18 mouse cellular contexts compared by ENCODE assay signal in genomic region chr1:164551019-164551418, GRCm38 (mm10).
DNase-seq lines count a peak whose midpoint lies in the region; ATAC-seq and TF ChIP-seq lines count a peak whose summit lies in the region.
"Had no signal": no experiment of that assay in that cellular context is flagged by ENCODE, and none has a peak within 500 bp of the region (broad histone marks: within the 10 kb centered on the region; RNA-seq: fewer than 3 reads in every experiment).

No protein-coding gene starts in this region.

- H3K27me3 ChIP-seq in heart, embryonic 10.5 days (ENCODE audit: insufficient read depth, poor library complexity, severe bottlenecking): no peaks in the 10 kb centered on the region
- H3K27me3 ChIP-seq in heart, embryonic 14.5 days (ENCODE audit: control insufficient read depth, insufficient read depth, low read length): no peaks in the 10 kb centered on the region
- no peaks in the 10 kb centered on the region for H3K27me3 ChIP-seq in kidney, adult 2 months (replicated peaks; ENCODE audit: control insufficient read depth, insufficient read depth, low read length)
- H3K27me3 ChIP-seq: CH12.LX; embryonic facial prominence, embryonic 15.5 days; hindbrain, embryonic 15.5 days had no signal

- peak overlapping the region; percentile 82 for H3K27ac ChIP-seq in heart, embryonic 10.5 days
- peak overlapping the region; percentile 65 to 84 for H3K27ac ChIP-seq in heart, embryonic 14.5 days (replicated peaks in 1 of 2; ENCODE audit: control insufficient read depth in 1 of 2, insufficient read depth in 1 of 2, low read depth in 2 of 2, low read length in 2 of 2)
- peak overlapping the region; percentile 57 for H3K27ac ChIP-seq in kidney, adult 2 months (ENCODE audit: insufficient read depth, low read depth, low read length)
- H3K27ac ChIP-seq: embryonic facial prominence, embryonic 15.5 days; forebrain, embryonic 10.5 days; hindbrain, embryonic 15.5 days; kidney, postnatal 0 days had no signal

- peak; percentile 51 for DNase-seq in heart, embryonic 10.5 days (ENCODE audit: low spot score)
- DNase-seq in heart, postnatal 25 days (ENCODE audit: low spot score): no peak
- DNase-seq in heart, adult 18-20 months: no peak
- DNase-seq in kidney, adult 2 months: no peak
- no peak for DNase-seq in kidney, adult 8-10 months
- DNase-seq in ZHBTc4 (ENCODE audit: low read depth, low spot score): peak; percentile 40
- no peak for DNase-seq in embryo, embryonic 11 days
- DNase-seq: cerebellum, adult 9-11 months; gastrocnemius, postnatal 36 days had no signal

- H3K36me3 ChIP-seq in heart, embryonic 10.5 days: no peaks in the 10 kb centered on the region
- H3K36me3 ChIP-seq in heart, embryonic 14.5 days (ENCODE audit: control insufficient read depth, insufficient read depth, low read length): no peaks in the 10 kb centered on the region
- H3K36me3 ChIP-seq in kidney, adult 2 months (ENCODE audit: control insufficient read depth, insufficient read depth, low read length): no peaks in the 10 kb centered on the region
- H3K36me3 ChIP-seq: embryonic facial prominence, embryonic 15.5 days; forebrain, embryonic 10.5 days; hindbrain, embryonic 15.5 days had no signal

- H3K9ac ChIP-seq in heart, embryonic 14.5 days (ENCODE audit: low read length): no peak overlapping the region
- H3K9ac ChIP-seq: embryonic facial prominence, embryonic 15.5 days; hindbrain, embryonic 15.5 days had no signal

- H3K4me1 ChIP-seq in heart, embryonic 10.5 days: peaks cover 28% of the 10 kb centered on the region
- peaks cover 17 to 34% of the 10 kb centered on the region in 2 experiments; a peak in 3 of 4 replicates for H3K4me1 ChIP-seq in heart, embryonic 14.5 days (ENCODE audit: control insufficient read depth in 2 of 2, insufficient read depth in 2 of 2, low read length in 2 of 2)
- no peaks in the 10 kb centered on the region; the same call in 1 of the 2 replicates for H3K4me1 ChIP-seq in kidney, adult 2 months (ENCODE audit: control insufficient read depth, insufficient read depth, low read length)
- H3K4me1 ChIP-seq: embryonic facial prominence, embryonic 15.5 days; forebrain, embryonic 10.5 days; hindbrain, embryonic 15.5 days had no signal

- H3K4me2 ChIP-seq in heart, embryonic 14.5 days (ENCODE audit: low read length): no peak overlapping the region
- H3K4me2 ChIP-seq: embryonic facial prominence, embryonic 15.5 days; hindbrain, embryonic 15.5 days had no signal

- TF ChIP-seq POLR2A in kidney, adult 2 months (IDR thresholded peaks at IDR 0.05; ENCODE audit: low read depth, low read length): no peak

- no peak overlapping the region for H3K4me3 ChIP-seq in heart, embryonic 10.5 days
- H3K4me3 ChIP-seq in heart, embryonic 14.5 days (ENCODE audit: control insufficient read depth in 1 of 2, insufficient read depth in 1 of 2, low read depth in 1 of 2, low read length in 2 of 2): no peak overlapping the region
- no peak overlapping the region for H3K4me3 ChIP-seq in kidney, adult 2 months (ENCODE audit: insufficient read depth, low read depth, low read length)
- H3K4me3 ChIP-seq: embryonic facial prominence, embryonic 15.5 days; erythroblast, embryonic 14.5 days; forebrain, embryonic 10.5 days; hindbrain, embryonic 15.5 days had no signal

- intact Hi-C loops in heart, postnatal 25 days (cut with DNase I): no loop called here

- no peaks in the 10 kb centered on the region for H3K9me3 ChIP-seq in heart, embryonic 10.5 days
- H3K9me3 ChIP-seq in heart, embryonic 14.5 days (ENCODE audit: control insufficient read depth, low read length): no peaks in the 10 kb centered on the region
- H3K9me3 ChIP-seq: embryonic facial prominence, embryonic 15.5 days; forebrain, embryonic 10.5 days; hindbrain, embryonic 15.5 days had no signal

- 71% methylated on average over 2 of the region's 2 CpGs for WGBS in heart, embryonic 10.5 days
- 46% methylated on average over 2 of the region's 2 CpGs for WGBS in heart, embryonic 14.5 days
- WGBS in kidney, adult 2 months: 65% methylated on average over 2 of the region's 2 CpGs

- no peak for ATAC-seq in heart, embryonic 14.5 days (ENCODE audit: insufficient number of reproducible peaks, insufficient read depth, low FRiP score, low read depth)
- ATAC-seq: forebrain, embryonic 14.5 days; intestine, embryonic 16.5 days had no signal

- TF ChIP-seq CTCF in kidney, adult 2 months (conservative IDR thresholded peaks at IDR 0.05; ENCODE audit: insufficient read depth, insufficient read length, low read depth, low read length): no peak

Comparison
In these comparisons a context has a peak if more than half of its experiments do, and no peak if none do; other contexts are left out.
1. DNase-seq: peak in heart, embryonic 10.5 days (single experiment) and ZHBTc4 (single experiment); none in heart, postnatal 25 days (single experiment), heart, adult 18-20 months (0 of 2), kidney, adult 2 months (single experiment), kidney, adult 8-10 months (0 of 2) and embryo, embryonic 11 days (single experiment).
2. Peak in every context shown above with its lines, with median percentiles within 50 percentile points of each other: H3K27ac ChIP-seq.